Mouse (Mus musculus) testis, postnatal 14 days (tissue): Measurements from ENCODE around the gene Hkdc1.
A peak's percentile ranks its signal among the peaks of the same experiment; 100 is the strongest.

Experiments
- DNase-seq: peaks from one replicate; pipeline ENCODE4 v3.0.0; 2021; ENCODE audit warnings: low spot score

Gene Hkdc1

GRCm38 (mm10) chr10:62379808-62380207 lies 42.5 kb downstream of the Hkdc1 start, which contains the start of gene Hk1:
Gene Hk1 (minus strand): TSS chr10:62379908.
- DNase-seq, result no peak

GRCm38 (mm10) chr10:62358827-62359226 lies 63.5 kb downstream of the Hkdc1 start:
- DNase-seq, result no peak

GRCm38 (mm10) chr10:62356105-62356730 lies 66.1 kb downstream of the Hkdc1 start:
- DNase-seq, result no peak

- DNase-seq, result no peak
Measured at GRCm38 (mm10) chr10:62345147-62345546, 77.1 kb downstream of the Hkdc1 start.

GRCm38 (mm10) chr10:62344004-62344752 lies 78.1 kb downstream of the Hkdc1 start:
- no peak for DNase-seq

- DNase-seq, result no peak
Measured at GRCm38 (mm10) chr10:62342512-62342911, 79.8 kb downstream of the Hkdc1 start.

- no peak for DNase-seq
Measured at GRCm38 (mm10) chr10:62341956-62342355, 80.3 kb downstream of the Hkdc1 start.

- DNase-seq, result no peak
Measured at GRCm38 (mm10) chr10:62340991-62341390, 81.3 kb downstream of the Hkdc1 start.

GRCm38 (mm10) chr10:62340095-62340731 lies 82.1 kb downstream of the Hkdc1 start:
- peak; percentile 92 for DNase-seq

GRCm38 (mm10) chr10:62339211-62340094 lies 82.8 kb downstream of the Hkdc1 start:
- no peak for DNase-seq

GRCm38 (mm10) chr10:62338626-62339025 lies 83.7 kb downstream of the Hkdc1 start:
- DNase-seq, result no peak

- no peak for DNase-seq
Measured at GRCm38 (mm10) chr10:62338176-62338575, 84.1 kb downstream of the Hkdc1 start.

GRCm38 (mm10) chr10:62336601-62337578 lies 85.4 kb downstream of the Hkdc1 start:
- DNase-seq, result no peak

- DNase-seq, result no peak
Measured at GRCm38 (mm10) chr10:62335423-62335776, 86.9 kb downstream of the Hkdc1 start.

GRCm38 (mm10) chr10:62334686-62335422 lies 87.4 kb downstream of the Hkdc1 start:
- DNase-seq, result no peak

- DNase-seq, result no peak
Measured at GRCm38 (mm10) chr10:62333269-62333668, 89.0 kb downstream of the Hkdc1 start.
